Mouse (Mus musculus): ENCODE results near the gene 1700008O03Rik. TPM values are rescaled to one million over a fixed set of nuclear protein-coding genes. Genes with fewer than 3 reads are reported as not detected.

1700008O03Rik gene
- total and polyA plus RNA-seq, 3 experiments = 0.95 TPM; not detected in 2

DNA sequence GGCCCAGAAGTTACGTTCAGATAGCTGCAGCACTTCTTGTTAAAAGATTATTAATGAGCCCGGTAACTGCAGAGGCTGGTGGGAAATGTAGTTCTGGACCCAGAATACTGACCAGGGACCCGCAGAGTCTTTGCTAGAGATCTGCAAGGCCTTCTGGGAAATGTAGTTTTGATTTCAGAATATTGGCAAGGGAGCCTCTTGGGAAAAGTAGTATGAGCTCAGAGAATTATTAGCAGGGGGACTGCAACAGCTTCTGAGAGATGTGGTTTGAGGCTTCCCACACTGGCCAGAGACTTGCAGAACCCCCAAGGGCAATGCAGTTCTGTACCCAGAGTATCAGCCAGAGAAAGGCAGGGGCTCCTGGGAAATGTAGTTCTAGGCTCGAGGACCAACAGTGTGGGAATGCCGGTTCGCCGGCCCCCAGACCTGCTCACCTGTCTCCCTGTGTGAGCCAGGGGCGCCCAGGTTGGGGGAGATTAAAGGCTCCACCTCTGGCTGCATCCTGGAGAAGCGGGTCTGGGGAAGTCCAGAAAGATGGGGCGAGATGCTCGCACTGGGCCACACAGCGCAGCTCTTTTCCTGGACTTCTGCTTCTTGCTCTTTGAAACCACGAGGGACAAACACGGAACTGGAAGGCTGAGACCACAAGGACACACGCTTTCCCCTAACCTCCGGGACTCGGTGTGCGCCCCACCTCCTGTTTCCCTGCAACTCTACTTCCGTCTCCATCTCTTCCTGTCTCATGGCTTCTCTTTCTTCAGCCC lies 11.5 kb downstream of the 1700008O03Rik start:
- Histone ChIP-seq H3K79me2 (ENCODE audit: control insufficient read depth, insufficient read depth, low read length, poor library complexity) (no peaks in the 10 kb centered on the region; the same call in 1 of the 2 replicates), H3K36me3 (ENCODE audit: control insufficient read depth in 1 of 2, insufficient read depth in 2 of 2, low read length in 2 of 2) (no peaks in the 10 kb centered on the region; a peak in 1 of 4 replicates), H3K27ac (ENCODE audit: control insufficient read depth, low read depth, low read length) (peak overlapping the region; percentile 59)

DNA sequence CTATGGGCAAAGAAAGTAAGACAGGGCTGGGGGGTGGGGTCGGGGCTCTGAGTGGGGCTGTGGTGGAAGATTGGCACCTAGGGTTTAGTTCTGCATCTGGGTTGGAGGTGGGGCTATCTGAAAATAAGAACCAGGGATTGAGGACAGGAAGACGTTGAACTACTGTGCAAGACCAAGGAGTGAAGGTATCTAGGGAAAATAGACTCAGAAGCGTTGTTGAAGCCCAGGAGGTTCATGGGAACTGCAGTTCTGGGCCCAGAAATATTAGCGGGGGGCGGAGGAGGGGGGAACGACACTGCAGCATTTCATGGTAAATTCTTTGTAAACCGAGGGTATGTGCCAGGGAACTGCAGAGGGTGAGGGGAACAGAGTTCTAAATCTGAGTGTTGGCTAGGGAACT lies 12.2 kb downstream of the 1700008O03Rik start:
- no peaks in the 10 kb centered on the region; a peak in 1 of 4 replicates for H3K36me3 ChIP-seq (ENCODE audit: control insufficient read depth in 1 of 2, insufficient read depth in 2 of 2, low read length in 2 of 2)
- TF ChIP-seq MXI1 (IDR thresholded peaks at IDR 0.05; ENCODE audit: low read depth, low read length) (0 out of 2 replicates have a peak, but pooled peaks have one; percentile 0), USF1 (IDR thresholded peaks at IDR 0.05; ENCODE audit: low read depth, low read length) (no peak)
- peak overlapping the region; percentile 35; the same call in 1 of the 2 replicates for H3K27ac ChIP-seq (ENCODE audit: control insufficient read depth, low read depth, low read length)
- H3K9me3 ChIP-seq (replicated peaks; ENCODE audit: insufficient read depth, low read length) = no peaks in the 10 kb centered on the region
- no peaks in the 10 kb centered on the region for H3K4me1 ChIP-seq (ENCODE audit: control insufficient read depth in 1 of 2, insufficient read depth in 2 of 2, low read length in 2 of 2)
- H3K9ac ChIP-seq (ENCODE audit: control insufficient read depth, low read depth, low read length, poor library complexity, severe bottlenecking) = peak overlapping the region; percentile 57
- H3K4me3 ChIP-seq (ENCODE audit: control insufficient read depth in 1 of 2, insufficient read depth in 1 of 2, low read depth in 2 of 2, low read length in 2 of 2) = peak overlapping the region; percentile 25 to 81
- H3K79me2 ChIP-seq (ENCODE audit: control insufficient read depth, insufficient read depth, low read length, poor library complexity) = no peaks in the 10 kb centered on the region; the same call in 1 of the 2 replicates
- DNase-seq (ENCODE audit: low read depth, low spot score) = no peak
- H3K27me3 ChIP-seq (ENCODE audit: control insufficient read depth in 1 of 2, insufficient read depth in 2 of 2, low read length in 2 of 2) = no peaks in the 10 kb centered on the region

More for the DNA sequence above, 11.5 kb downstream of the 1700008O03Rik start:
- Histone ChIP-seq H3K27me3 (ENCODE audit: control insufficient read depth in 1 of 2, insufficient read depth in 2 of 2, low read length in 2 of 2) (no peaks in the 10 kb centered on the region), H3K9me3 (replicated peaks; ENCODE audit: insufficient read depth, low read length) (no peaks in the 10 kb centered on the region), H3K4me1 (ENCODE audit: control insufficient read depth in 1 of 2, insufficient read depth in 2 of 2, low read length in 2 of 2) (no peaks in the 10 kb centered on the region), H3K9ac (ENCODE audit: control insufficient read depth, low read depth, low read length, poor library complexity, severe bottlenecking) (peak overlapping the region; percentile 80), H3K4me3 (ENCODE audit: control insufficient read depth in 1 of 2, insufficient read depth in 1 of 2, low read depth in 2 of 2, low read length in 2 of 2) (peak overlapping the region; percentile 81 to 92)
- peak; percentile 55; the same call in 1 of the 2 replicates for TF ChIP-seq MXI1 (IDR thresholded peaks at IDR 0.05; ENCODE audit: low read depth, low read length)
- TF ChIP-seq JUND (IDR thresholded peaks at IDR 0.05; ENCODE audit: low read depth, low read length) = no peak
- peak; percentile 93 for TF ChIP-seq KAT2A (conservative IDR thresholded peaks at IDR 0.05; ENCODE audit: low read depth, low read length)
- TF ChIP-seq TBP (IDR thresholded peaks at IDR 0.05; ENCODE audit: low read depth, low read length) = peak; percentile 33; the same call in 1 of the 2 replicates
- peak; percentile 75 for TF ChIP-seq SIN3A (IDR thresholded peaks at IDR 0.05; ENCODE audit: low read length)
- 0 out of 2 replicates have a peak, but pooled peaks have one; percentile 5 for TF ChIP-seq ETS1 (IDR thresholded peaks at IDR 0.05; ENCODE audit: low read depth, low read length)
- 0 out of 2 replicates have a peak, but pooled peaks have one; percentile 29 for TF ChIP-seq GATA1 (IDR thresholded peaks at IDR 0.05; ENCODE audit: low read depth, low read length)
- TF ChIP-seq NELFE (IDR thresholded peaks at IDR 0.05; ENCODE audit: low read depth, low read length) = peak; percentile 32; the same call in 1 of the 2 replicates
- peak in 1 of 2 experiments; percentile 54; a peak in 2 of 4 replicates for TF ChIP-seq POLR2A (IDR thresholded peaks at IDR 0.05; ENCODE audit: control insufficient read depth in 1 of 2, insufficient read depth in 1 of 2, low read depth in 1 of 2, low read length in 2 of 2, poor library complexity in 1 of 2)
- peak; percentile 58 for TF ChIP-seq ELF1 (IDR thresholded peaks at IDR 0.05; ENCODE audit: low read depth, low read length)
- no peak for TF ChIP-seq POLR2AphosphoS5 (IDR thresholded peaks at IDR 0.05; ENCODE audit: borderline replicate concordance, low read depth, low read length)
- no peak for TF ChIP-seq ZKSCAN1 (IDR thresholded peaks at IDR 0.05; ENCODE audit: low read depth, low read length)
- 0 out of 2 replicates have a peak, but pooled peaks have one; percentile 3 for TF ChIP-seq USF1 (IDR thresholded peaks at IDR 0.05; ENCODE audit: low read depth, low read length)
- no peak for TF ChIP-seq SMC3 (IDR thresholded peaks at IDR 0.05; ENCODE audit: low read depth, low read length)
- 0 out of 2 replicates have a peak, but pooled peaks have one; percentile 6 for TF ChIP-seq TCF12 (IDR thresholded peaks at IDR 0.05; ENCODE audit: low read depth, low read length)
- no peak for TF ChIP-seq CTCF (IDR thresholded peaks at IDR 0.05 in 2 of 3, conservative IDR thresholded peaks at IDR 0.05 in 1 of 3; ENCODE audit: control insufficient read depth in 1 of 3, insufficient read depth in 1 of 3, low read depth in 2 of 3, low read length in 3 of 3, poor library complexity in 1 of 3, severe bottlenecking in 1 of 3)
- peak; percentile 59; the same call in 1 of the 2 replicates for TF ChIP-seq MAX (IDR thresholded peaks at IDR 0.05; ENCODE audit: low read length)
- TF ChIP-seq ZC3H11A (IDR thresholded peaks at IDR 0.05; ENCODE audit: low read depth, low read length) = no peak
- peak; percentile 98 for TF ChIP-seq HCFC1 (IDR thresholded peaks at IDR 0.05; ENCODE audit: low read depth, low read length)
- TF ChIP-seq MYC (IDR thresholded peaks at IDR 0.05; ENCODE audit: low read depth, low read length) = peak; percentile 74
- TF ChIP-seq USF2 (IDR thresholded peaks at IDR 0.05; ENCODE audit: borderline replicate concordance in 1 of 2, insufficient read depth in 1 of 2, low read depth in 1 of 2, low read length in 2 of 2) = no peak
- TF ChIP-seq ZMIZ1 (IDR thresholded peaks at IDR 0.05; ENCODE audit: low read depth, low read length) = no peak
- no peak for TF ChIP-seq CHD1 (IDR thresholded peaks at IDR 0.05; ENCODE audit: low read depth, low read length)
- peak; percentile 34; the same call in 1 of the 2 replicates for TF ChIP-seq NRF1 (IDR thresholded peaks at IDR 0.05; ENCODE audit: insufficient read depth, low read depth, low read length, poor library complexity, severe bottlenecking)
- peak; percentile 89 for DNase-seq (ENCODE audit: low read depth, low spot score)
